Mouse (Mus musculus) hindbrain, embryonic 15.5 days (tissue): Measurements from ENCODE around the gene Ksr2. TPM values are rescaled to one million over a fixed set of nuclear protein-coding genes. Genes with fewer than 3 reads are reported as not detected.
A peak's percentile ranks its signal among the peaks of the same experiment; 100 is the strongest.
"Not testable (repeated sequence)": the region's sequence is repeated elsewhere in the genome, so short reads cannot be mapped to it uniquely, and the experiment has no call there.

ENCODE experiments used
- ATAC-seq: fragments of 200-750 bp; cut with Nextera tagmentation; 2 replicates; pipeline ENCODE4 v1.8.0; 2017; ENCODE audit warnings: low read depth, moderate number of reproducible peaks, moderate TSS enrichment; ENCODE audit not compliant: low FRiP score
- H3K27ac ChIP-seq: fragments of 300-500 bp; sonication (generic); replicated peaks from 2 replicates; pipeline ENCODE4 v1.5.1; 2015; ENCODE audit warnings: mild to moderate bottlenecking, inconsistent platforms
- H3K27me3 ChIP-seq: fragments of 300-500 bp; sonication (generic); 2 replicates; pipeline ENCODE4 v1.6.1; 2015; ENCODE audit warnings: control low read depth, inconsistent platforms
- H3K36me3 ChIP-seq: fragments of 300-500 bp; sonication (generic); 2 replicates; pipeline ENCODE4 v1.6.1; 2015; ENCODE audit warnings: control low read depth, inconsistent platforms
- H3K4me1 ChIP-seq: fragments of 300-500 bp; sonication (generic); replicated peaks from 2 replicates; pipeline ENCODE4 v1.6.1; 2015; ENCODE audit warnings: control low read depth, inconsistent platforms
- H3K4me2 ChIP-seq: fragments of 300-500 bp; sonication (generic); 2 replicates; pipeline ENCODE4 v1.6.1; 2015; ENCODE audit warnings: moderate library complexity, mild to moderate bottlenecking, inconsistent platforms
- H3K4me3 ChIP-seq: fragments of 300-500 bp; sonication (generic); 2 replicates; pipeline ENCODE4 v1.5.1; 2015; ENCODE audit warnings: mild to moderate bottlenecking, inconsistent platforms
- H3K9ac ChIP-seq: fragments of 300-500 bp; sonication (generic); 2 replicates; pipeline ENCODE4 v1.6.1; 2015; ENCODE audit warnings: inconsistent platforms
- H3K9me3 ChIP-seq: fragments of 300-500 bp; sonication (generic); 2 replicates; pipeline ENCODE4 v1.6.1; 2016; ENCODE audit warnings: control low read depth, inconsistent platforms
- WGBS: fragments of 180-500 bp; shearing (Covaris S2); methylation state at CpG from one replicate; pipeline ENCODE4 v1.1.7; 2015; 5-methylcytosine and 5-hydroxymethylcytosine counted together
- polyA plus RNA-seq: library from polyadenylated mRNA; unstranded; fragments of >200 nt; fragmentation: Nextera tagmentation; extraction: Ambion mirVana; gene quantifications from 2 replicates; pipeline ENCODE4 v1.2.1, GENCODE M21; 2015

The Ksr2 gene
- polyA plus RNA-seq, 1 experiment from 2014 or later: 8.1 TPM

- no peak for ATAC-seq
- Histone ChIP-seq H3K27me3 (no peaks in the 10 kb centered on the region), H3K9me3 (no peaks in the 10 kb centered on the region), H3K36me3 (no peaks in the 10 kb centered on the region), H3K4me3 (no peak overlapping the region), H3K4me1 (peaks cover 10% of the 10 kb centered on the region), H3K4me2 (no peak overlapping the region), H3K9ac (no peak overlapping the region), H3K27ac (no peak overlapping the region)
- 88% methylated on average over 3 of the region's 3 CpGs for WGBS
Observed at GRCm38 (mm10) chr5:117596803-117597202, 183.0 kb downstream of the Ksr2 start.

GRCm38 (mm10) chr5:117602026-117602425 lies 188.2 kb downstream of the Ksr2 start:
- Histone ChIP-seq H3K27me3 (no peaks in the 10 kb centered on the region), H3K27ac (no peak overlapping the region), H3K9ac (no peak overlapping the region), H3K4me2 (no peak overlapping the region), H3K36me3 (no peaks in the 10 kb centered on the region), H3K4me3 (no peak overlapping the region), H3K4me1 (peaks cover 4% of the 10 kb centered on the region; the same call in 1 of the 2 replicates), H3K9me3 (no peaks in the 10 kb centered on the region)
- WGBS: 66% methylated on average over 9 of the region's 9 CpGs
- no peak for ATAC-seq

DNA sequence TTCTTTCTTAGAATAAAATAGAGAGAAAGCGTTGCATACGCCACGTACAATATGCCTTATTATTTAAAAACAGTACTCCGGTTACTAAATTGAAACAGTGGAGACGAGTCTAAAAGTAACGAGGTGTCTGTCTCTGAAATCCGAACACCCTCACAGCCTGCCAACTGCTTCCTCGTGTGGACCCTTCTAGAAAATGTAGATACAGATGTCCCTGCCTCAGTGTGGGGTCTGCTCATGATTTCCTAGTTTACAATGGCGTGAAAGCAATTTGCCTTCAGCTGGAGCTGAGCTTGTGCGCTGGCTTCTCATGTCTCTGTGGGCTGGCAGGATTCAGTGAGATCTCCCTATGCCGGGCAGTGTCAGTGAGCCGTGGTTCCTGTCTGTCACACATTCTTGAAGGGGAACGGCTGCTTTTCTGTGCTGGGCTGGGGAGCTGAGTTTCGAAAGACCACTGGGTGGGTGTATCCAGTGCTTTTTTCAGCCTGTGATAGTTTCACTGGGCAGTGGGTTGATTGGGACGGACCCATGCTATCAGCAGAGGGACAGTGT lies 194.0 kb downstream of the Ksr2 start:
- Histone ChIP-seq H3K4me3 (no peak overlapping the region), H3K4me1 (0 out of 2 replicates have a peak, but pooled peaks cover 4% of the 10 kb centered on the region), H3K36me3 (no peaks in the 10 kb centered on the region), H3K9ac (no peak overlapping the region), H3K27me3 (no peaks in the 10 kb centered on the region), H3K4me2 (no peak overlapping the region), H3K9me3 (no peaks in the 10 kb centered on the region), H3K27ac (no peak overlapping the region)
- ATAC-seq: no peak
- WGBS: 69% methylated on average over 15 of the region's 15 CpGs

GRCm38 (mm10) chr5:117614331-117615024 lies 200.7 kb downstream of the Ksr2 start:
- ATAC-seq: no peak
- WGBS: 35% methylated on average over 5 of the region's 5 CpGs
- no peak overlapping the region for H3K27ac ChIP-seq
- H3K9ac ChIP-seq: no peak overlapping the region
- H3K4me2 ChIP-seq: no peak overlapping the region
- no peaks in the 10 kb centered on the region for H3K4me1 ChIP-seq
- no peaks in the 10 kb centered on the region for H3K36me3 ChIP-seq
- H3K9me3 ChIP-seq: no peaks in the 10 kb centered on the region
- no peaks in the 10 kb centered on the region for H3K27me3 ChIP-seq
- no peak overlapping the region for H3K4me3 ChIP-seq

GRCm38 (mm10) chr5:117620292-117620691 lies 206.5 kb downstream of the Ksr2 start:
- Histone ChIP-seq H3K27me3 (no peaks in the 10 kb centered on the region), H3K27ac (no peak overlapping the region), H3K9me3 (no peaks in the 10 kb centered on the region), H3K9ac (no peak overlapping the region), H3K36me3 (no peaks in the 10 kb centered on the region), H3K4me2 (no peak overlapping the region), H3K4me1 (peaks cover 5% of the 10 kb centered on the region; the same call in 1 of the 2 replicates), H3K4me3 (no peak overlapping the region)
- 90% methylated on average over 4 of the region's 4 CpGs for WGBS
- ATAC-seq: no peak

DNA sequence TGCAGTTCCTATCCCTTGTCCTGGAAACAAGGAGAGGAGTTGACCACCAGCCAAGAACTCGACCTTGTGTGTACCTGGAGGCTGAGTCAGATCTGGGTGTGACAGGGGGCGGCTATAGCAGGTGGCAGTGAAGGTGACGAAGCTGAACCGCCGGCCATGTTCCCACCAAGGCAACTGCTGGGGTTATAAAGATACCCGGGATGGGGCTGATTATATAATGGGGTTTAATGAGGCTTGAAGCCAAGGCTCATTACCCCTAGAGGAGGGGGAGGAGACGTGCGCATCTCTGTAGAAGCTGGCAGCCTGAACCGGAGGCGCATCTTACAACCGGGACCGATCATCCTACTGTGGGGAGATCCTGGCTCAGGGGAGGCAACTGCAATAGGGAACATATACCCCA lies 208.4 kb downstream of the Ksr2 start:
- peak; percentile 60 for ATAC-seq

GRCm38 (mm10) chr5:117623206-117623605 lies 209.4 kb downstream of the Ksr2 start:
- H3K27me3 ChIP-seq, H3K4me3 ChIP-seq, H3K4me2 ChIP-seq, ATAC-seq, H3K9me3 ChIP-seq, H3K27ac ChIP-seq, H3K9ac ChIP-seq, H3K36me3 ChIP-seq: not testable (repeated sequence)
- peaks cover 10% of the 10 kb centered on the region; the same call in 1 of the 2 replicates for H3K4me1 ChIP-seq
- WGBS: 90% methylated on average over 4 of the region's 4 CpGs

More for the DNA sequence above, 208.4 kb downstream of the Ksr2 start:
- Histone ChIP-seq H3K27ac (no peak overlapping the region), H3K27me3 (no peaks in the 10 kb centered on the region), H3K4me2 (no peak overlapping the region), H3K36me3 (no peaks in the 10 kb centered on the region), H3K9ac (no peak overlapping the region), H3K4me1 (peaks cover 9% of the 10 kb centered on the region; the same call in 1 of the 2 replicates), H3K4me3 (no peak overlapping the region), H3K9me3 (no peaks in the 10 kb centered on the region)
- 30% methylated on average over 12 of the region's 12 CpGs for WGBS

GRCm38 (mm10) chr5:117626907-117627306 lies 213.1 kb downstream of the Ksr2 start:
- H3K4me1 ChIP-seq: peaks cover 10% of the 10 kb centered on the region; the same call in 1 of the 2 replicates
- no peak for ATAC-seq
- H3K36me3 ChIP-seq: no peaks in the 10 kb centered on the region
- H3K4me3 ChIP-seq: no peak overlapping the region
- no peak overlapping the region for H3K27ac ChIP-seq
- no peaks in the 10 kb centered on the region for H3K9me3 ChIP-seq
- 8% methylated on average over 4 of the region's 4 CpGs for WGBS
- H3K4me2 ChIP-seq: no peak overlapping the region
- no peak overlapping the region for H3K9ac ChIP-seq
- no peaks in the 10 kb centered on the region for H3K27me3 ChIP-seq

GRCm38 (mm10) chr5:117628351-117628750 lies 214.6 kb downstream of the Ksr2 start:
- no peaks in the 10 kb centered on the region for H3K9me3 ChIP-seq
- H3K27ac ChIP-seq: no peak overlapping the region
- H3K9ac ChIP-seq: no peak overlapping the region
- 51% methylated on average over 7 of the region's 7 CpGs for WGBS
- H3K36me3 ChIP-seq: no peaks in the 10 kb centered on the region
- no peaks in the 10 kb centered on the region for H3K27me3 ChIP-seq
- H3K4me2 ChIP-seq: no peak overlapping the region
- ATAC-seq: no peak
- 0 out of 2 replicates have a peak, but pooled peaks cover 5% of the 10 kb centered on the region for H3K4me1 ChIP-seq
- no peak overlapping the region for H3K4me3 ChIP-seq

GRCm38 (mm10) chr5:117629570-117629969 lies 215.8 kb downstream of the Ksr2 start:
- Histone ChIP-seq H3K4me2 (no peak overlapping the region), H3K27me3 (no peaks in the 10 kb centered on the region), H3K4me3 (no peak overlapping the region), H3K9me3 (no peaks in the 10 kb centered on the region), H3K4me1 (0 out of 2 replicates have a peak, but pooled peaks cover 5% of the 10 kb centered on the region), H3K36me3 (no peaks in the 10 kb centered on the region), H3K9ac (no peak overlapping the region), H3K27ac (no peak overlapping the region)
- ATAC-seq: no peak
- 88% methylated on average over 14 of the region's 14 CpGs for WGBS

DNA sequence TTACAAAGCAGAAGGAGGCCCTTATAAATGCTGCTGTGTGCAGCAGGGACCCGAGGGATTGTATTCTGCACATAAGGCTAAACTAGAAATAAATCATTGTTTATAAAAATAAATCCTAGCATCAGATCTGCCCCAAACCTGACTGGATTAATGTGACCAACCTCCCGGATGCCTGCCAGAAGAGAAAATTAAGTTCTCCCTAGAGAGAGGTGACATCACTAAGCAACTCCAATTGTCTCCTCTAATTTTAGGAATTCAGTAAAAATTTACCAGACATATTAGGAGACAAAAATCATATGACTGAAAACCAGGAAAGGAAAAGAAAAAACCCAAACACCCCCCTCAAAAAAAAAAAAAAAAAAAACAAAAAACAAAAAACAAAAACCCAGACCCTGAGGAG lies 221.4 kb downstream of the Ksr2 start:
- Histone ChIP-seq H3K27me3 (no peaks in the 10 kb centered on the region), H3K27ac (no peak overlapping the region), H3K4me3 (no peak overlapping the region), H3K4me2 (no peak overlapping the region), H3K4me1 (no peaks in the 10 kb centered on the region), H3K9ac (no peak overlapping the region), H3K9me3 (no peaks in the 10 kb centered on the region), H3K36me3 (no peaks in the 10 kb centered on the region)
- 76% methylated on average over 2 of the region's 2 CpGs for WGBS
- ATAC-seq: no peak

- Histone ChIP-seq H3K9ac (no peak overlapping the region), H3K27me3 (no peaks in the 10 kb centered on the region), H3K36me3 (no peaks in the 10 kb centered on the region), H3K9me3 (no peaks in the 10 kb centered on the region), H3K4me2 (no peak overlapping the region), H3K27ac (no peak overlapping the region), H3K4me3 (no peak overlapping the region), H3K4me1 (no peaks in the 10 kb centered on the region)
- 82% methylated on average over 5 of the region's 5 CpGs for WGBS
- no peak for ATAC-seq
Observed at GRCm38 (mm10) chr5:117635838-117636237, 222.0 kb downstream of the Ksr2 start.
